Mouse (Mus musculus): ENCODE measurements around the gene Zp1.

Zp1 gene

GRCm38 (mm10) chr19:10935029-10935428 is 14.6 kb upstream of the Zp1 start:
- in situ Hi-C loops (cut with MboI; ENCODE audit: low pct_unique_long_range_greater_than_20kb in 1 of 2, low sequenced_read_pairs in 2 of 2, unreplicated experiment in 1 of 2), result loop anchor here in 1 of 2 experiments (5.0 kb wide), 1 partner anchor 42 kb away; no protein-coding TSS in a partner anchor

- in situ Hi-C loops (cut with MboI; ENCODE audit: low pct_unique_long_range_greater_than_20kb in 1 of 2, low sequenced_read_pairs in 2 of 2, unreplicated experiment in 1 of 2), result no loop called here
Measured at GRCm38 (mm10) chr19:10930641-10931040, 10.2 kb upstream of the Zp1 start.

GRCm38 (mm10) chr19:10926666-10927065 is 6.2 kb upstream of the Zp1 start:
- in situ Hi-C loops (cut with MboI; ENCODE audit: low pct_unique_long_range_greater_than_20kb in 1 of 2, low sequenced_read_pairs in 2 of 2, unreplicated experiment in 1 of 2), result no loop called here

- in situ Hi-C loops (cut with MboI; ENCODE audit: low pct_unique_long_range_greater_than_20kb in 1 of 2, low sequenced_read_pairs in 2 of 2, unreplicated experiment in 1 of 2), result no loop called here
Measured at GRCm38 (mm10) chr19:10926123-10926621, 5.7 kb upstream of the Zp1 start.

- in situ Hi-C loops (cut with MboI; ENCODE audit: low pct_unique_long_range_greater_than_20kb in 1 of 2, low sequenced_read_pairs in 2 of 2, unreplicated experiment in 1 of 2), result no loop called here
Measured at GRCm38 (mm10) chr19:10924220-10924619, 3.8 kb upstream of the Zp1 start.

GRCm38 (mm10) chr19:10921058-10921457 is 626 bp upstream of the Zp1 start:
- in situ Hi-C loops (cut with MboI; ENCODE audit: low pct_unique_long_range_greater_than_20kb in 1 of 2, low sequenced_read_pairs in 2 of 2, unreplicated experiment in 1 of 2), result no loop called here

- in situ Hi-C loops (cut with MboI; ENCODE audit: low pct_unique_long_range_greater_than_20kb in 1 of 2, low sequenced_read_pairs in 2 of 2, unreplicated experiment in 1 of 2), result no loop called here
Measured at GRCm38 (mm10) chr19:10918321-10918991, 2.0 kb downstream of the Zp1 start.

- in situ Hi-C loops (cut with MboI; ENCODE audit: low pct_unique_long_range_greater_than_20kb in 1 of 2, low sequenced_read_pairs in 2 of 2, unreplicated experiment in 1 of 2), result no loop called here
Measured at GRCm38 (mm10) chr19:10916506-10916905, 3.9 kb downstream of the Zp1 start.

- in situ Hi-C loops (cut with MboI; ENCODE audit: low pct_unique_long_range_greater_than_20kb in 1 of 2, low sequenced_read_pairs in 2 of 2, unreplicated experiment in 1 of 2), result no loop called here
Measured at GRCm38 (mm10) chr19:10914870-10915269, 5.6 kb downstream of the Zp1 start.

- in situ Hi-C loops (cut with MboI; ENCODE audit: low pct_unique_long_range_greater_than_20kb in 1 of 2, low sequenced_read_pairs in 2 of 2, unreplicated experiment in 1 of 2), result no loop called here
Measured at GRCm38 (mm10) chr19:10914291-10914690, 6.1 kb downstream of the Zp1 start.

GRCm38 (mm10) chr19:10909087-10909721 is 11.2 kb downstream of the Zp1 start:
- in situ Hi-C loops (cut with MboI; ENCODE audit: low pct_unique_long_range_greater_than_20kb in 1 of 2, low sequenced_read_pairs in 2 of 2, unreplicated experiment in 1 of 2), result no loop called here

- in situ Hi-C loops (cut with MboI; ENCODE audit: low pct_unique_long_range_greater_than_20kb in 1 of 2, low sequenced_read_pairs in 2 of 2, unreplicated experiment in 1 of 2), result no loop called here
Measured at GRCm38 (mm10) chr19:10907891-10908290, 12.5 kb downstream of the Zp1 start.

- in situ Hi-C loops (cut with MboI; ENCODE audit: low pct_unique_long_range_greater_than_20kb in 1 of 2, low sequenced_read_pairs in 2 of 2, unreplicated experiment in 1 of 2), result no loop called here
Measured at GRCm38 (mm10) chr19:10905728-10906000, 14.8 kb downstream of the Zp1 start.

GRCm38 (mm10) chr19:10904927-10905727 is 15.3 kb downstream of the Zp1 start:
- in situ Hi-C loops (cut with MboI; ENCODE audit: low pct_unique_long_range_greater_than_20kb in 1 of 2, low sequenced_read_pairs in 2 of 2, unreplicated experiment in 1 of 2), result no loop called here

- in situ Hi-C loops (cut with MboI; ENCODE audit: low pct_unique_long_range_greater_than_20kb in 1 of 2, low sequenced_read_pairs in 2 of 2, unreplicated experiment in 1 of 2), result no loop called here
Measured at GRCm38 (mm10) chr19:10904512-10904911, 15.9 kb downstream of the Zp1 start.

GRCm38 (mm10) chr19:10901046-10901445 is 19.4 kb downstream of the Zp1 start:
- in situ Hi-C loops (cut with MboI; ENCODE audit: low pct_unique_long_range_greater_than_20kb in 1 of 2, low sequenced_read_pairs in 2 of 2, unreplicated experiment in 1 of 2), result no loop called here

- in situ Hi-C loops (cut with MboI; ENCODE audit: low pct_unique_long_range_greater_than_20kb in 1 of 2, low sequenced_read_pairs in 2 of 2, unreplicated experiment in 1 of 2), result no loop called here
Measured at GRCm38 (mm10) chr19:10900315-10900714, 20.1 kb downstream of the Zp1 start.

- in situ Hi-C loops (cut with MboI; ENCODE audit: low pct_unique_long_range_greater_than_20kb in 1 of 2, low sequenced_read_pairs in 2 of 2, unreplicated experiment in 1 of 2), result no loop called here
Measured at GRCm38 (mm10) chr19:10897491-10897890, 22.9 kb downstream of the Zp1 start.

- in situ Hi-C loops (cut with MboI; ENCODE audit: low pct_unique_long_range_greater_than_20kb in 1 of 2, low sequenced_read_pairs in 2 of 2, unreplicated experiment in 1 of 2), result no loop called here
Measured at GRCm38 (mm10) chr19:10896849-10897248, 23.6 kb downstream of the Zp1 start.

Measured in mouse embryonic stem cell (cell line).